Mouse (Mus musculus) cerebellum, postnatal 25 days (tissue): ENCODE results near the gene Fermt3.

Experiments
- DNase-seq, 2 experiments: peaks; one replicate each; pipeline ENCODE4 v3.0.0; 2021; ENCODE audit warnings: mixed read lengths in 2 of 2

The Fermt3 gene

DNA sequence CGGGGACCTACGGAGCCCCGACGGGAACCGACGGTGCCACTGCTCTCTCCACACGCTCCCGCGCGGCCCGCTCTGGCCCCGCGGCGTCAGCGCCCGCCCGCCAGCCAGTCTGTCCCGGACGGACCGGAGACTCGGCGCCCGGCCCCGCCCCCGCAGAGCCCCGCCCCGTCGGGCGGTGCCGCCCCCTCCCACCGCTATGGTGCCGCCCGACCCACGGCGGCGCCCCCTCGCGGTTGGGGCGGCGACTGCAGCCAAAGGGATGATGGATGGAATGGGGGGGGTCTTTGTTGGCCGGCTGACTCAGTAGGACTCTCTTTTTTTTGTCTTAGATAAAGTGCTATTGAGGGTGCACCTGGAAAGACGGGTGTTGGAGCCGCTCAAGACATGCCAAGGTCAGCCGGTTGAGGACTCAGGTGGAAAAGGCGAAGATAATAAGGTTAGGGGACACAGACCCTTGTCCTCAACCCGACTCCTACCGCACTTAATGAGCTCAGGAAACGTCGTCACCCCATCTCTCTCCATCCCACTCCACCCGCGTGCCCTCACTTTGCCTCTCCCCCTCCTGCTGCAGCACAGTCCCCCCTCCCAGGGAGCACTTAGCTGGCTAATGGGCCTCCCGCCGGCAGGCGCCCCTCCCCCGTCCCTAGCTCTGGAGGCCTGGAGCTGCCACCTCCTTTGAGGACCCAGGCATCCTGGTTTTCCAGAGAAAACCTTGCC, 49.4 kb downstream of the Fermt3 start:
- DNase-seq = peak in 1 of 2 experiments; percentile 68

DNA sequence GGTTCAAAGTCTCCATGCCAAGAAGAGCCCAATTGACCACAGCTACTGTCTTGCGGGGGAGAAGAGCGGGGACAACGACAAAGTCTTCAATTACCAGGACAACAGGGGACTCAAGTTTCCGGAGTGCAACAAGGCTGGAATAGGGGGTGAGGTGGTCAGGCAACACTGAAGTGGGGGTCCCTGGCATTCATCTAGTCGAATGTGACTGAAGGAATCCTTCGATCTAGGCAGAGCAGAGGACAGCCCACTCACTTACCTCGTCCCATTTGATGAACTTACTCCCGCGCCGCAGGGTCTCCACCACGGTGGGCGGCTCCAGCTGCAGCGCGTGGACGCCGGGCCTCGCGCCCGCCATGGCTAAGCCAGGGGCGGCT, 50.0 kb downstream of the Fermt3 start:
- no peak for DNase-seq

DNA sequence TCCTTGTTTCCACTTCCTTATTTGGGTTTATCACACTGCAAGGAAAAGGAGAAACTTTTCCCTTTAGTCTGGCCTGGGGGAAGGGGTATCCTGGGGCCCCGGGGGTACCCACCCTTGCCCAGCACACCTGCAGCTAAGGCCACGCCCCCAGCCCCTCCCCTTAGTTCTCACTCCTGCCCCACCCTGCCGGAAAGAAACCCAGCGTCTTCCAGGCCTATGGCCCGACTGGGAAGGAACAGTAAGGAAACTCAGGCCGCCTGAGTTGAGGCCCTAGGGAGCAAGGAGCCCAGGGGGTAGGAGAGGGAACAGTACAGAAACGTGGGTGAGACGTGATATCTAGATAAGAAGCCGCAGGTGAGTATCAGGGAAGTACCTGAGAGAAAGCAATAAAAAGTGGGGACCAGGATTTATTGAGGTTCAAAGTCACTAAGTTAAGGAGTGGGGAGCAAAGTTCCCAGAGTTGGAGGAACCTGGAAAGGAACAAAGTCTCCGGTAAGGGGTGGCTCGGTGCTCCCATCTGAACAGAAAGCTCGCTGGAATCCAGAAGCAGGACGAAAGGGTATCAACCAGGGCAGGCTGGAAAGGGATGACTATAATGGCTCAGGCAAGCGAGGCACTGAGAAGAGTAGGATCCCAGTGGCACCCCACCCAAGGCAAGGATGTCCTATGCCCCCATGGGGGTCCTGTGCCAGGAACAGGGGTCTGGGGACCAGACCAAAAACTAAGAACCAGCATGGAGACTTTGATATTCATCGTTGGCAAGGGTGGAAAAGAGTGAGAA, 50.6 kb downstream of the Fermt3 start:
- peak in 1 of 2 experiments; percentile 39 for DNase-seq

DNA sequence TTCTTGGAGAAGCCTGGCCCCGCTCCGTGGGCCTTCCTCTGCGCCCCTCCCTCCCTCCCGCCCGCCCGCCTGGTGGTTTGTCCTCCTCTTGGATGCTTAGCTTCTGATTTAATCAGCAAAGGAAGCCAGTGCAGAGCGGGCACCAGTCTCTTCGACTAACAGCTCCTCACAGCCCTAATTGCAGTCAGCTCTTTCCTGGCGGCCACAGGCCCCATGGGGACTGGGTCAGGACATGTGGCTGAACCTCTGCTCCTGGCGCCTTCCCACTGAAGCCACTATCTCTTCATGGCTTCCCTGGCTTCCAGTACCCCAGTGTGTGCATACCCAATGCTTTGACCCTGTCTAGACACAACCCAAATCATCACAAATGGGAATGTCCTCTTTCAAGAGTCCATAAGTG, 62.8 kb downstream of the Fermt3 start:
- DNase-seq = no peak

DNA sequence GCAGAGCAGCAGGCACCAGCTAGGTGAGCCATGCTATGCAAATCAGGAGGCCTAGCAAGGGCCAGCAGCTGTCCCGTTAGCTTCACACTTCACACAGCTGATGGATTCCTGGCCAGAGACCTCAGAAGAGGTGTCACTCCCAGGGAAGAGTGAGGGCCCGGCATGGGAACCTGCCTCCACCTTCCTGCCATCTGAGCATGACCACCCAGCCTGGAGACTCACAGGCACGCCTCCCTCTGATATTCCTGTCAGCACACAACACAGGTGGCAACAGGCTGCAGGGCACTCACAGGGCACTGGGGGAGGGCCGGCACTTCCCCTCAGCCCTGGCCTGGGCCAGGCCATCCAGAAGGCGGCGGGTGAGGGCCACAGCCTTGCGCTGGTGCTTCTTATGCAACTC, 63.8 kb downstream of the Fermt3 start:
- no peak for DNase-seq

DNA sequence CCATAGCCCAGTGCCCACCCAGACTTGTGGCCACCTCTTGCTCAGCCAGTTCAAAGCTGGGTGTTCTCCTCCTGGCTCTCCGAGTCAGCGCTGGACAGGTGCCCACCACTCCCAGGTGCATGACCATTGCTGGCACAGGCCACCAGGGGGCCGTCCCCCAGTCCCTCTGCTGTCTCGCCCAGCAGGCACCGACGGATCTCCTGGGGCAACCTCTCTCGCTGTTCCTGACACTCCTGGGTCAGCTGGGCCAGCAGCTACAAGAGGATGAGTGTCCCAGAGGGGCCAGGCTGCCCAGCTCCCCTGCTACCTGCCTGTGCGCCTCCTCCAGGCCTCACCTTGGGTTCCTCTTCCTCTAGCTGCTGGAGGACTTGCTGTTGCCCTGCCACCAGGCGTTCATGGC, 65.2 kb downstream of the Fermt3 start:
- peak; percentile 34 to 71 for DNase-seq

DNA sequence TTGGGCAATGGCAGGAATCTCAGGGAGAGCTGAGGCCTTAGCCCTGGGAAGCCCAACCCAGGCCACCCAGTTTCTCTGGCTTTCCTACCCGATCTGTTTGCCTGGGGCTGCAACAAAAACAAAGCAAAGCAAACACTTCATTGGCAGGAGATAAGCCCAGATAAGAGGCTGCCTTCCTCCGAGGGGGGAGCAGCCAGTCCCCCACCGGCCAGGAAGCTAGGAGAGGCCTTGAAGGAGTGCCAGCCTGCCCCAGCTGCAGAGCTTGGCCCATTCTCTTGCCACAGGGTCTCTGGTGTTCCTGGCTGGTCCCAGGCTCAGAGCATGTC, 66.6 kb downstream of the Fermt3 start:
- peak; percentile 34 to 51 for DNase-seq

DNA sequence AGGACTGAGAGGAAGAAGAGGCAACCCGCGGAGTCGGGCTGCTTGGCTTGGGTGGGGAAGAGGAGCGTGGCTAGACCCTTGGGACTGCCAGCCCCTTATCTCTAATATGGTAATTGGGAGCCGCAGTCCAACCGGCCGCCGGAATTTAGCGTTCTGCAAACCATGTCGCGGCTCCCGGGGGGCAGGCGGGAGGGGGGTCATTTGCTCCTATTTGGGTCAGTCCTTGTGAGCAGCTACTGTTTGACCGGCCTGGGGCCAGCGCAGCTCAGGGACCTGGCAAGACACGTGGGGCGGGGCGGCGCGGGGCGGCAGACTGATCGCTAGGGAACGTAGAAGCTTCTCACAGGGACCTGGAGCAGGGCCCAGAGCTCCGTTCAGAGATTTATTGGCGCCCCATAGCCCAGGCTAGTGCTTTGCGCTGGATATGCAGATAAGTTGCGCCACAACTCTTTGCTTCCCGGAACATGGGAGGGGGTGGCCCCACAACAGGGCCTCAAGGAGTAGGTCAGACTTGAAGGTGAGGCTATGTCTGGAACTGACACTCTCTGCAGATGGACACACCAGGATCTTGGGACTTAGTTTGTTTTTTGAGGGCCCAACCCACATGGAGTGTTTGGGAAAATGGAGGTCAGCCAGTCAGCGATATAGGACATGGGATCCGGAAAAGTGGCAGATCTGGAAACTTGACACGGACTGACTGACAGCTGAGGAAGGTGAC, 67.1 kb downstream of the Fermt3 start:
- DNase-seq = peak; percentile 78 to 86

DNA sequence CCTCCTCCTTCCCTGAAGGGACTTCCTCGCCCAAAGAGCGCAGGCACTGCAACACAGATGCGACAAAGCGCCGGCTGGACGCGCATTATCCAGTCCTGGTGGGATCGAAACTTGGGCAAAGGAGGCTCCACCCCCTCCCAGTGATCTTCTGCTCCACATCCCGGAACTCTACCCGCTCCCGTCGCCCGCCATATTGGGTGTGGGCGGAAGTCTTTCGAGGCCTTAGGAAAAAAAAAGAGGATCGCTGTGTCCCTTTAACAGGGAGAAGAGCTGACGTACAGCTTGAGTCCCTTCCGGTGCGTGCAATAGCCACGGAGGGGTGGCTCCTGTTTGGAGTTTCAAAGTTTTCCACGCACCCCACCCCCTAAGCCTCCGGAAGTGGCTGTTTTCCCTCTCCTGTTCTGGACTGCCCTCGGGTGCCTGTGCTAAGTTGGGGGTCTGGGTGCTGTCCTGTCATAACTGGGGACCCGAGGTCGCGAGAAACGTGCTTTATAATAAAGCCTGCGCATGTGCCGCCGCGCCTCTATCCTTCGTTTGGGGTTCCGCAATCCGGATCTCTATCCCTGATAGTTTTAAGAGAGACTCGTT, 67.8 kb downstream of the Fermt3 start:
- peak; percentile 92 to 94 for DNase-seq

DNA sequence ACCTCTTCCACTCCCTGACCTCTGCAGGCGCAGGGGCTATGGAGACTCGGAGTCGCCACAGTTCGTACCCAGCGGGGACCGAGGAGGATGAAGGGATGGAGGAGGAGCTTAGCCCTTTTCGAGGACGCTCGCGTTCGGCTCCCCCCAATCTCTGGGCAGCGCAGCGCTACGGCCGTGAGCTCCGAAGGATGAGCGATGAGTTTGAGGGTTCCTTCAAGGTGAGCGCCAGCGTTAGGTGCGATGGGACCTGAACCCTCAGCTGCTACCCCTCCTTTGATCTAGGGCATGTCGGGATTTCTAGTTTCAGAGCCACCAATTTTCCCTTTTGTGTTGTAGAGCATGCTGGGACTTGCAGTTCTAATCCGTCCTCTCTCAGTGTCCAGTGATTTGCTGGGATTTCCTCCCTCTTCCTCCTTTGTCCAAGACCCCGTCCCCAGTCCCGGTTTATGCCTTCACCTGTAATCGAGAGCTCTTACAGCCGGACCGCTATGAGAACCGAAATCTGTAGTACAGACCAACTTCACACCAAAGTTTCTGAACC, 68.6 kb downstream of the Fermt3 start:
- DNase-seq = peak; percentile 72 to 75

DNA sequence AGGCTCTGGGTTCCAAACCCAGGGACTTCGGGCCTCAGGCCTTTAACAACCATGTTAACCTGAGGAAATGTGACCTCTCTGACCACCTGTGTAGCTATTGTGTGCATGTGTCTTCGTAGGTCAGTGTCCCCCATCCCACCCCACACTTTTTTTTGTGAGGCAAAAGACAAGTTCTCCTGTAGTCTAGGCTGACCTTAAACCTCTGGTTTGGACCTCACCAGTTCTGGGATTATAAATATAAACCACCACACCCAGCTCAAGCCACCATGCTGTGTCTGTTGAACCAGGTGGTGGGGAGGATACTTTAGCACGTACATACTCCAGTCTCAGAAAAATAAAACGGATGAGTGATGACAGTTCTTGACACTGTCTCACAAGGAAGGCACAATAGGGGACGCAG, 69.3 kb downstream of the Fermt3 start:
- DNase-seq = no peak

DNA sequence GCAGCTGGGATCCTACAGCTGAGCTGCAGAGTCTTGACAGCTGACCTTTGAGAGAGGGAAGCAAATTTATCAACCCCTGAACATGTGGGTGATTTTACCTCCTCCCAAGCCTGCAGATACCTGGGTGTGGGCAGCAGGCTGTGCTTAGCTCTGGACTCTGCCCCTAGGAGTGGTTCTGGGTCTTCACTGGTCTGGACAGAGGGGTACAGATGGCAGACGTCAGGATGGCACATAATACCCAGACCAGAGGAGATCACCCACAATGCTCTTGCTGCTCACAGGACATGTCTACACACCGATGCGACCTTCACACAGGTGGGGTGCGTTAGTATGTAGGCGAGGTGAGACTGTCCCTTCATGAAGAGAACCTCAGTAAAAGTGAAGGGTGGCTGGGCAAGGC, 69.7 kb downstream of the Fermt3 start:
- DNase-seq = no peak
